Mouse (Mus musculus) adrenal gland, adult 8-10 months (tissue): ENCODE measurements around the gene Cxcl15. TPM values are rescaled to one million over a fixed set of nuclear protein-coding genes. Genes with fewer than 3 reads are reported as not detected.
A peak's percentile ranks its signal among the peaks of the same experiment; 100 is the strongest.

Source experiments
- DNase-seq: peaks from one replicate; pipeline ENCODE4 v3.0.0; 2022
- total RNA-seq, 4 experiments: library from RNA; stranded (reverse); gene quantifications; 2 replicates each; pipeline ENCODE4 v1.2.4; 2022

Cxcl15 gene
- not detected for total RNA-seq

- DNase-seq = no peak
These were observed at the start of gene Cxcl15 for GRCm38 (mm10) chr5:90794195-90794625. TSS of gene Cxcl15 (plus strand) at chr5:90794534.

GRCm38 (mm10) chr5:90753934-90754333 lies 40.4 kb upstream of the Cxcl15 start:
- DNase-seq = no peak

GRCm38 (mm10) chr5:90758020-90758605 lies 36.2 kb upstream of the Cxcl15 start:
- DNase-seq = no peak

- no peak for DNase-seq
These were observed 35.0 kb upstream of the Cxcl15 start, which contains the start of gene Cxcl5 for GRCm38 (mm10) chr5:90759077-90760065. TSS of gene Cxcl5 (plus strand) at chr5:90759360.

- DNase-seq = no peak
These were observed 34.0 kb upstream of the Cxcl15 start for GRCm38 (mm10) chr5:90760303-90760702.

GRCm38 (mm10) chr5:90760844-90761243 lies 33.5 kb upstream of the Cxcl15 start:
- no peak for DNase-seq

- DNase-seq = no peak
These were observed 32.5 kb upstream of the Cxcl15 start for GRCm38 (mm10) chr5:90761834-90762233.

GRCm38 (mm10) chr5:90763912-90764665 lies 30.2 kb upstream of the Cxcl15 start:
- DNase-seq = no peak

GRCm38 (mm10) chr5:90765821-90766606 lies 28.3 kb upstream of the Cxcl15 start:
- DNase-seq = no peak

- DNase-seq = no peak
These were observed 26.1 kb upstream of the Cxcl15 start, which contains the start of gene Ppbp for GRCm38 (mm10) chr5:90768218-90768617. TSS of gene Ppbp (plus strand) at chr5:90768518.

- no peak for DNase-seq
These were observed 23.0 kb upstream of the Cxcl15 start for GRCm38 (mm10) chr5:90771369-90771768.

GRCm38 (mm10) chr5:90771880-90772653 lies 22.3 kb upstream of the Cxcl15 start, which contains the start of gene Pf4:
TSS of gene Pf4 (plus strand) at chr5:90772435.
- no peak for DNase-seq

GRCm38 (mm10) chr5:90775562-90775961 lies 18.8 kb upstream of the Cxcl15 start:
- no peak for DNase-seq

- DNase-seq = no peak
These were observed 16.7 kb upstream of the Cxcl15 start for GRCm38 (mm10) chr5:90777621-90778020.

- no peak for DNase-seq
These were observed 15.5 kb upstream of the Cxcl15 start for GRCm38 (mm10) chr5:90778856-90779255.

- no peak for DNase-seq
These were observed 10.6 kb upstream of the Cxcl15 start for GRCm38 (mm10) chr5:90783697-90784096.

GRCm38 (mm10) chr5:90785659-90786588 lies 8.4 kb upstream of the Cxcl15 start, which contains the start of gene Cxcl3:
TSS of gene Cxcl3 (plus strand) at chr5:90786103.
- DNase-seq = no peak

GRCm38 (mm10) chr5:90788114-90788513 lies 6.2 kb upstream of the Cxcl15 start:
- DNase-seq = no peak

- DNase-seq = peak; percentile 16
These were observed 4.8 kb upstream of the Cxcl15 start for GRCm38 (mm10) chr5:90789306-90790073.
